9 mouse cellular contexts compared by ENCODE assay signal in genomic region chr11:30222636-30223035, GRCm38 (mm10). TPM values are rescaled to one million over a fixed set of nuclear protein-coding genes. Genes with fewer than 3 reads are reported as not detected.
A peak's percentile ranks its signal among the peaks of the same experiment; 100 is the strongest.
DNase-seq lines count a peak whose midpoint lies in the region; ATAC-seq and TF ChIP-seq lines count a peak whose summit lies in the region.
"Had no signal": no experiment of that assay in that cellular context is flagged by ENCODE, and none has a peak within 500 bp of the region (broad histone marks: within the 10 kb centered on the region; RNA-seq: fewer than 3 reads in every experiment).

No protein-coding gene starts in this region.

- H3K27me3 ChIP-seq in cerebellum, adult 2 months (ENCODE audit: control insufficient read depth, insufficient read depth, low read length), result no peaks in the 10 kb centered on the region
- no peaks in the 10 kb centered on the region for H3K27me3 ChIP-seq in lung, embryonic 16.5 days (ENCODE audit: control insufficient read depth, insufficient read depth, low read depth, low read length)
- H3K27me3 ChIP-seq in forebrain, embryonic 15.5 days, result no peaks in the 10 kb centered on the region
- H3K27me3 ChIP-seq in splenic B cell, adult 2 months (ENCODE audit: control insufficient read depth, insufficient read depth, low read length, poor library complexity, severe bottlenecking), result no peaks in the 10 kb centered on the region
- H3K27me3 ChIP-seq: limb, embryonic 13.5 days had no signal

- no peak overlapping the region for H3K4me2 ChIP-seq in lung, embryonic 16.5 days (ENCODE audit: low read depth, low read length)
- no peak overlapping the region for H3K4me2 ChIP-seq in forebrain, embryonic 15.5 days (replicated peaks)
- H3K4me2 ChIP-seq: limb, embryonic 13.5 days had no signal

- no peak overlapping the region for H3K4me3 ChIP-seq in cerebellum, adult 2 months (replicated peaks; ENCODE audit: insufficient read depth, low read depth, low read length)
- H3K4me3 ChIP-seq in lung, embryonic 16.5 days (ENCODE audit: low read length), result no peak overlapping the region
- no peak overlapping the region for H3K4me3 ChIP-seq in forebrain, embryonic 15.5 days
- H3K4me3 ChIP-seq: limb, embryonic 13.5 days had no signal

- peak; percentile 71 for TF ChIP-seq CTCF in cerebellum, adult 2 months (IDR thresholded peaks at IDR 0.05; ENCODE audit: borderline replicate concordance, insufficient read depth, low read depth, low read length)

- no peak overlapping the region for H3K9ac ChIP-seq in lung, embryonic 16.5 days (ENCODE audit: low read length)
- no peak overlapping the region for H3K9ac ChIP-seq in forebrain, embryonic 15.5 days (replicated peaks)
- H3K9ac ChIP-seq: limb, embryonic 13.5 days had no signal

- H3K36me3 ChIP-seq in lung, embryonic 16.5 days (ENCODE audit: control insufficient read depth, insufficient read depth, low read length), result peaks cover 4% of the 10 kb centered on the region
- H3K36me3 ChIP-seq in forebrain, embryonic 15.5 days, result no peaks in the 10 kb centered on the region
- no peaks in the 10 kb centered on the region for H3K36me3 ChIP-seq in splenic B cell, adult 2 months (ENCODE audit: control insufficient read depth, insufficient read depth, low read length, poor library complexity, severe bottlenecking)

- 0 out of 2 replicates have a peak, but pooled peaks have one; percentile 41 for ATAC-seq in lung, embryonic 16.5 days (ENCODE audit: low read depth)
- ATAC-seq in forebrain, embryonic 15.5 days (replicated peaks), result 0 out of 2 replicates have a peak, but pooled peaks have one; percentile 9

- DNase-seq in cerebellum, adult 2 months, result peak; percentile 47
- no peak for DNase-seq in cerebellum, postnatal 36 days
- DNase-seq in lung, postnatal 4 days, result no peak
- peak; percentile 81 for DNase-seq in splenic B cell, adult 2 months (ENCODE audit: low read depth, low spot score)
- DNase-seq in ovary, adult 18-20 months (ENCODE audit: low spot score), result no peak
- DNase-seq in Muller cell, postnatal 12 days (ENCODE audit: inconsistent ontology term), result no peak

- H3K9me3 ChIP-seq in lung, embryonic 16.5 days (ENCODE audit: control insufficient read depth, low read length), result no peaks in the 10 kb centered on the region
- H3K9me3 ChIP-seq in forebrain, embryonic 15.5 days, result no peaks in the 10 kb centered on the region
- H3K9me3 ChIP-seq: limb, embryonic 13.5 days had no signal

- no peak for TF ChIP-seq POLR2A in cerebellum, adult 2 months (IDR thresholded peaks at IDR 0.05; ENCODE audit: borderline replicate concordance, insufficient read depth, low read length)

- no peak overlapping the region for H3K27ac ChIP-seq in cerebellum, adult 2 months (ENCODE audit: insufficient read depth, low read length)
- H3K27ac ChIP-seq in lung, embryonic 16.5 days (ENCODE audit: low read length), result no peak overlapping the region
- H3K27ac ChIP-seq in forebrain, embryonic 15.5 days (replicated peaks), result no peak overlapping the region
- H3K27ac ChIP-seq: limb, embryonic 13.5 days had no signal

- H3K4me1 ChIP-seq in cerebellum, adult 2 months (ENCODE audit: control insufficient read depth, insufficient read depth, low read length), result peaks cover 8% of the 10 kb centered on the region; the same call in 1 of the 2 replicates
- H3K4me1 ChIP-seq in lung, embryonic 16.5 days (replicated peaks; ENCODE audit: control insufficient read depth, insufficient read depth, low read length), result peaks cover 10% of the 10 kb centered on the region
- 0 out of 2 replicates have a peak, but pooled peaks cover 10% of the 10 kb centered on the region for H3K4me1 ChIP-seq in forebrain, embryonic 15.5 days

- WGBS in cerebellum, adult 2 months, result 24% methylated on average over 2 of the region's 2 CpGs
- WGBS in lung, embryonic 16.5 days, result 31% methylated on average over 2 of the region's 2 CpGs
- 23% methylated on average over 2 of the region's 2 CpGs for WGBS in forebrain, embryonic 15.5 days

RNA-seq across cellular contexts. Expression of gene Sptbn1, which starts 45.3 kb away (rescaled TPM):
- 227 and 244 TPM in 2 replicates for polyA plus RNA-seq in cerebellum, adult 2 months (2012; rRNA removed)
- 169 and 187 TPM in 2 replicates for polyA plus RNA-seq in lung, embryonic 16.5 days (2015; fragmentation: Nextera tagmentation; extraction: Ambion mirVana)
- polyA plus RNA-seq in forebrain, embryonic 15.5 days (2015; fragmentation: Nextera tagmentation; extraction: Ambion mirVana), result 125 and 134 TPM in 2 replicates

Comparison
In these comparisons a context has a peak if more than half of its experiments do, and no peak if none do; other contexts are left out.
1. DNase-seq: peak in cerebellum, adult 2 months (2 of 2) and splenic B cell, adult 2 months (single experiment); none in cerebellum, postnatal 36 days (0 of 2), lung, postnatal 4 days (0 of 2), ovary, adult 18-20 months (single experiment) and Muller cell, postnatal 12 days (single experiment).